Mouse (Mus musculus): ENCODE measurements around the gene Gm9817.
A peak's percentile ranks its signal among the peaks of the same experiment; 100 is the strongest.

The Gm9817 gene

DNA sequence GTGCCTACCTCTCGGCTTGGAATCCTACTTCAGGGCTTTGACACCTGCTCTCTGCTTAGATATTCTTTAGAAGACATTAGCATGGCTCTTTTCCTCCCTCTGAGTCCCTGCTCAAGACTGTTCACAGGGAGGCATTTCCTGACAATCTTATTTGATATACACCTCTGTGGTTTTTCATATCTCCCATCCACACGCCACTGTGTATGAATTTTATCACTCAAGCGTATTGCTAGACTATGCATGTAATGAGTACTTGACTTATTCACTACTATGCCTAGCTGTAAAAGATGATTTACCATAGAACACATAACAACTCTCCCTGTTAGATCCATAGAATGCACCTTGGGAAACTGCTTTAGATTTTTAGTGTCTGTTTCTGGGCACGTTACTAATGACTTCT, 14.3 kb downstream of the Gm9817 start:
- DNase-seq = no peak

- no peak for DNase-seq
Measured at GRCm38 (mm10) chr13:45095028-45095427, 16.5 kb downstream of the Gm9817 start.

GRCm38 (mm10) chr13:45099582-45100229, 21.2 kb downstream of the Gm9817 start:
- DNase-seq = peak; percentile 16 to 22

DNA sequence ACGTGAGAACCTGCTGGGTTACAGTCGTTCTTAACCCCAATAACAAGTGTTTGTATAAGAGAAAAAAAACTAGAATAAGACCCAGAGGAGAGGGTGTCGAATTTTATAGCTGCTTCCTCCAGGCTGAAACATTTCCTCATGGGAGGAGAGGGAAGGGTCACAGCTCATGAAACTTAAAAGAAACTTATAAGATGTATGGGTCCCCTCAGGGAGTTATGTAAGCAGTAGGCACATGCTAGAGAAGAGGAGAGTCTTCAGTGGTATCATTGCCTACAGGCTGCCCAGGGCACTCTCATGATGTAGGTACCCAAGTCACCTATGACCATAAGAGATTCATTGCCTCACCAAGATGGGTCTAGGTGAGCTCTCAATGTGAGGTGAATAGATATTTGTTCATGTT, 28.0 kb downstream of the Gm9817 start:
- DNase-seq = no peak

DNA sequence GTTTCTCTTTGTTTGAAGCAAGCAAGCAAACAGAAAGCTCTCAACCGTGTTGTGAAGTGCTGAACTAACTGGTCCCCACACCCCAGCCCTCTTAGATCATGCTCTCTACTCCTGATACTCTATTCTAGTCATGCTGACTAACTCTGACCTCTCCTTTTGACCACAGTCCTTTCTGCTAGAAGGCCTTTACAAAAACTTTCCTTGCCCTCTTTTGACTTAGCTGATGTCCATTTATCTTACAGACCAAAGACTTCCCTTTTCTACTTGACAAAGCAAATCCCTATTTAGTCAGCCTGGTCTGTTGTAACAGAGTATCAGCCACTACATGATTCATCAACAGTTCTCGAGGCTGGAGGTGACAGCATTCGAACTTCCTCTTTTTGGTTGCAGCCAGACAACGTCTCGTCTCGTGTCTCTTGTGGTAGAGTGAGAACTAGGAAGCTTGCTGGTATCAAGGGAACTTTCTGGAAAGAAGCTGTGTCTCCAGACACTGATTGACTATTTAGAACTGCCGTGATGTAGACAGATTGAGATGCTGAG, 30.4 kb downstream of the Gm9817 start:
- no peak for DNase-seq

GRCm38 (mm10) chr13:45118375-45118774, 39.9 kb downstream of the Gm9817 start:
- no peak for DNase-seq

GRCm38 (mm10) chr13:45118822-45119221, 40.3 kb downstream of the Gm9817 start:
- no peak for DNase-seq

Measured in cerebellum, postnatal 14 days (tissue).